Mouse (Mus musculus) heart, postnatal 0 days (tissue): Measurements from ENCODE around the gene Slc7a6. TPM values are rescaled to one million over a fixed set of nuclear protein-coding genes. Genes with fewer than 3 reads are reported as not detected.

Source experiments
- ATAC-seq: fragments of 200-750 bp; cut with Nextera tagmentation; 2 replicates; pipeline ENCODE4 v1.8.0; 2017; ENCODE audit warnings: low read depth, moderate number of reproducible peaks, moderate library complexity; ENCODE audit not compliant: insufficient read depth
- DNase-seq: peaks from one replicate; pipeline ENCODE4 v3.0.0-alpha.2; 2016; ENCODE audit warnings: low spot score
- H3K27ac ChIP-seq: fragments of 300-500 bp; sonication (generic); 2 replicates; pipeline ENCODE4 v1.5.1; 2014; ENCODE audit warnings: low read depth, mild to moderate bottlenecking
- H3K27me3 ChIP-seq: fragments of 300-500 bp; sonication (generic); 2 replicates; pipeline ENCODE4 v1.6.1; 2014; ENCODE audit warnings: low read length, mixed read lengths; ENCODE audit not compliant: control insufficient read depth, insufficient read depth
- H3K36me3 ChIP-seq: fragments of 300-500 bp; sonication (generic); replicated peaks from 2 replicates; pipeline ENCODE4 v1.6.1; 2014; ENCODE audit warnings: low read length, mixed read lengths; ENCODE audit not compliant: control insufficient read depth, insufficient read depth
- H3K4me1 ChIP-seq: fragments of 300-500 bp; sonication (generic); 2 replicates; pipeline ENCODE4 v1.6.1; 2014; ENCODE audit warnings: antibody characterized with exemption; ENCODE audit not compliant: control insufficient read depth, insufficient read depth
- H3K4me2 ChIP-seq: fragments of 300-500 bp; sonication (generic); 2 replicates; pipeline ENCODE4 v1.6.1; 2014; ENCODE audit warnings: low read depth, mild to moderate bottlenecking, low read length, moderate library complexity
- H3K4me3 ChIP-seq: fragments of 300-500 bp; sonication (generic); 2 replicates; pipeline ENCODE4 v1.5.1; 2014; ENCODE audit warnings: low read depth, low read length
- H3K9ac ChIP-seq: fragments of 300-500 bp; sonication (generic); replicated peaks from 2 replicates; pipeline ENCODE4 v1.6.1; 2014; ENCODE audit warnings: low read depth, low read length, mixed read lengths
- H3K9me3 ChIP-seq: fragments of 300-500 bp; sonication (generic); replicated peaks from 2 replicates; pipeline ENCODE4 v1.6.1; 2016; ENCODE audit warnings: low read length; ENCODE audit not compliant: control insufficient read depth
- CTCF ChIP-seq: IDR thresholded peaks from 2 replicates; pipeline ENCODE4 v1.5.1; 2016; ENCODE audit warnings: antibody characterized with exemption, control low read depth, low read depth
- EP300 ChIP-seq: IDR thresholded peaks from 2 replicates; pipeline ENCODE4 v1.6.1; 2016; ENCODE audit warnings: antibody characterized with exemption, low read depth
- WGBS: fragments of 180-500 bp; shearing (Covaris S2); extraction: QIAGEN DNeasy Blood & Tissue Kit; methylation state at CpG from one replicate; pipeline ENCODE4 v1.1.7; 2014; 5-methylcytosine and 5-hydroxymethylcytosine counted together
- polyA plus RNA-seq: library from polyadenylated mRNA; unstranded; fragments of >200 nt; fragmentation: Nextera tagmentation; extraction: Ambion mirVana; gene quantifications from 2 replicates; pipeline ENCODE4 v1.2.1, GENCODE M21; 2015
- total RNA-seq: library from RNA; depleted of rRNA; stranded (reverse); fragments of >200 nt; gene quantifications from 2 replicates; pipeline ENCODE4 v1.2.3, GENCODE M21; 2014; ENCODE audit warnings: low replicate concordance; rRNA removed

Slc7a6 gene
- total and polyA plus RNA-seq, 2 experiments from 2014 or later: 18.2 to 18.6 TPM

DNA sequence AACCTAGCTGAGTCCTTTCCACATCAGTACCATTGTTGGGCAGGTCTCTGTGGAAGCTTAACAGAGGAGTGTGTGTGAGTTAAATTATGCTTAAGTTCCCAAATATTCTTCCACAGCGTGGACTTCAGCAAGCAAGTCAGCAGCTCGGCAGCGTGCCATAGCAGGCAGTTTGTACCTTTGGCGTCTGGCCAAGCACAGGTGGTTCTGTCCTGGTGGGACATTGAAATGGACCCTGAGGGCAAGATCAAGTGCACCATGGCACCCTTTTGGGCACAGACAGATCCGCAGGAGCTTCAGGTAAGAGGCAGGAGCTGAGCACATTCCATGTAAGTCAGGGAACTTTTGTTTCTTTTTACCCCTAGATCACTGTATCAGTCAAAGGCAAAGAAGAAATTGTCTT, 68.4 kb downstream of the Slc7a6 start:
- ATAC-seq (no peak), DNase-seq (no peak)
- H3K4me1 ChIP-seq: no peaks in the 10 kb centered on the region
- no peak overlapping the region for H3K9ac ChIP-seq
- H3K27ac ChIP-seq: no peak overlapping the region
- H3K9me3 ChIP-seq: no peaks in the 10 kb centered on the region
- TF ChIP-seq CTCF (no peak), EP300 (no peak)
- no peaks in the 10 kb centered on the region for H3K27me3 ChIP-seq
- H3K36me3 ChIP-seq: peaks cover 56% of the 10 kb centered on the region
- WGBS: 77% methylated on average over 5 of the region's 5 CpGs
- no peak overlapping the region for H3K4me3 ChIP-seq
- H3K4me2 ChIP-seq: no peak overlapping the region

Other genes with a start within 250 kb of the Slc7a6 start
- not detected in 2 replicates for gene Ctrl, start 235.0 kb upstream of the Slc7a6 start, total RNA-seq
- 0.31 and 0.38 TPM in 2 replicates for gene Ctrl, start 235.0 kb upstream of the Slc7a6 start, polyA plus RNA-seq
- 77.8 and 87.4 TPM in 2 replicates for gene Psmb10, start 230.4 kb upstream of the Slc7a6 start, total RNA-seq
- 95.3 and 101 TPM in 2 replicates for gene Psmb10, start 230.4 kb upstream of the Slc7a6 start, polyA plus RNA-seq
- gene Lcat, start 225.5 kb upstream of the Slc7a6 start, total RNA-seq: 0.93 TPM in 1 of 2 replicates, not detected in the other
- 0.51 and 0.56 TPM in 2 replicates for gene Lcat, start 225.5 kb upstream of the Slc7a6 start, polyA plus RNA-seq
- 36.7 and 40.7 TPM in 2 replicates for gene Slc12a4, start 202.8 kb upstream of the Slc7a6 start, total RNA-seq
- gene Slc12a4, start 202.8 kb upstream of the Slc7a6 start, polyA plus RNA-seq: 32.8 and 34.9 TPM in 2 replicates
- not detected in 2 replicates for gene Dpep3, start 189.4 kb upstream of the Slc7a6 start, total RNA-seq
- not detected in 2 replicates for gene Dpep3, start 189.4 kb upstream of the Slc7a6 start, polyA plus RNA-seq
- gene Dus2, start 177.5 kb upstream of the Slc7a6 start, total RNA-seq: 8.5 and 9.8 TPM in 2 replicates
- gene Dus2, start 177.5 kb upstream of the Slc7a6 start, polyA plus RNA-seq: 8.6 and 9.0 TPM in 2 replicates
- not detected in 2 replicates for gene Dpep2nb, start 162.9 kb upstream of the Slc7a6 start, total RNA-seq
- 0.20 and 0.21 TPM in 2 replicates for gene Dpep2nb, start 162.9 kb upstream of the Slc7a6 start, polyA plus RNA-seq
- gene Ddx28, start 157.0 kb upstream of the Slc7a6 start, total RNA-seq: 25.8 and 35.4 TPM in 2 replicates
- gene Ddx28, start 157.0 kb upstream of the Slc7a6 start, polyA plus RNA-seq: 10.9 TPM in 2 replicates
- gene Nfatc3, start 110.0 kb upstream of the Slc7a6 start, total RNA-seq: 26.6 and 28.3 TPM in 2 replicates
- gene Nfatc3, start 110.0 kb upstream of the Slc7a6 start, polyA plus RNA-seq: 2.0 and 2.4 TPM in 2 replicates
- gene Esrp2, start 31.9 kb upstream of the Slc7a6 start, total RNA-seq: 9.8 and 10.6 TPM in 2 replicates
- gene Esrp2, start 31.9 kb upstream of the Slc7a6 start, polyA plus RNA-seq: 0.27 and 0.31 TPM in 2 replicates
- 4.5 and 4.7 TPM in 2 replicates for gene Pla2g15, start 18.5 kb upstream of the Slc7a6 start, total RNA-seq
- 5.0 and 5.4 TPM in 2 replicates for gene Pla2g15, start 18.5 kb upstream of the Slc7a6 start, polyA plus RNA-seq
- gene Slc7a6os, start 42.1 kb downstream of the Slc7a6 start, total RNA-seq: 22.4 and 38.3 TPM in 2 replicates
- 13.5 and 14.9 TPM in 2 replicates for gene Slc7a6os, start 42.1 kb downstream of the Slc7a6 start, polyA plus RNA-seq
- gene Prmt7, start 42.1 kb downstream of the Slc7a6 start, total RNA-seq: 40.2 and 49.1 TPM in 2 replicates
- 21.8 and 23.8 TPM in 2 replicates for gene Prmt7, start 42.1 kb downstream of the Slc7a6 start, polyA plus RNA-seq
- 6.5 and 8.0 TPM in 2 replicates for gene Smpd3, start 169.1 kb downstream of the Slc7a6 start, total RNA-seq
- gene Smpd3, start 169.1 kb downstream of the Slc7a6 start, polyA plus RNA-seq: 2.4 and 2.5 TPM in 2 replicates
- gene Zfp90, start 246.5 kb downstream of the Slc7a6 start, total RNA-seq: 8.7 and 11.5 TPM in 2 replicates
- gene Zfp90, start 246.5 kb downstream of the Slc7a6 start, polyA plus RNA-seq: 8.2 and 10.7 TPM in 2 replicates